Mouse (Mus musculus) megakaryocyte, embryonic 14.5 days (primary cell): Measurements from ENCODE around the gene Dnase2a. TPM values are rescaled to one million over a fixed set of nuclear protein-coding genes. Genes with fewer than 3 reads are reported as not detected.

Experiments used
- H3K27me3 ChIP-seq: replicated peaks from 2 replicates; pipeline ENCODE3; 2012; ENCODE audit warnings: inconsistent platforms
- H3K36me3 ChIP-seq: replicated peaks from 2 replicates; pipeline ENCODE3; 2012; ENCODE audit warnings: low read length, inconsistent platforms, mixed read lengths
- H3K4me1 ChIP-seq: 2 replicates; pipeline ENCODE4 v1.6.1; 2012; ENCODE audit warnings: inconsistent platforms
- H3K4me3 ChIP-seq: replicated peaks from 2 replicates; pipeline ENCODE3; 2012; ENCODE audit warnings: moderate library complexity, mild to moderate bottlenecking, inconsistent platforms
- H3K9me3 ChIP-seq: 2 replicates; pipeline ENCODE4 v1.6.1; 2012; ENCODE audit warnings: inconsistent platforms
- FLI1 ChIP-seq: IDR thresholded peaks from 2 replicates; pipeline ENCODE4 v1.6.1; 2012; ENCODE audit warnings: low read length, inconsistent platforms, mixed read lengths
- GATA1 ChIP-seq: IDR thresholded peaks from 3 replicates; pipeline ENCODE4 v1.6.1; 2012; ENCODE audit warnings: mixed read lengths, low read length, inconsistent platforms, borderline replicate concordance
- polyA plus RNA-seq: library from polyadenylated mRNA; stranded (reverse); fragments of >175 nt; gene quantifications from 2 replicates; pipeline ENCODE4 v1.2.3, GENCODE M21; 2012; ENCODE audit warnings: low replicate concordance; ENCODE audit not compliant: insufficient read depth

Dnase2a gene
- polyA plus RNA-seq, 1 experiment = 13.5 TPM

- Histone ChIP-seq H3K36me3 (peaks cover 31% of the 10 kb centered on the region), H3K4me3 (peak overlapping the region; percentile 69), H3K4me1 (peaks cover 74% of the 10 kb centered on the region)
Observed at GRCm38 (mm10) chr8:84967532-84968304, 59.4 kb downstream of the Dnase2a start.

GRCm38 (mm10) chr8:84968650-84969049, 60.3 kb downstream of the Dnase2a start:
- H3K9me3 ChIP-seq = no peaks in the 10 kb centered on the region
- peaks cover 83% of the 10 kb centered on the region for H3K4me1 ChIP-seq
- TF ChIP-seq FLI1 = no peak
- TF ChIP-seq GATA1 = no peak
- H3K36me3 ChIP-seq = peaks cover 36% of the 10 kb centered on the region
- H3K27me3 ChIP-seq = no peaks in the 10 kb centered on the region
- H3K4me3 ChIP-seq = peak overlapping the region; percentile 93

More at GRCm38 (mm10) chr8:84967532-84968304, 59.4 kb downstream of the Dnase2a start:
- no peaks in the 10 kb centered on the region for H3K9me3 ChIP-seq
- TF ChIP-seq GATA1 (no peak), FLI1 (no peak)
- no peaks in the 10 kb centered on the region for H3K27me3 ChIP-seq

DNA sequence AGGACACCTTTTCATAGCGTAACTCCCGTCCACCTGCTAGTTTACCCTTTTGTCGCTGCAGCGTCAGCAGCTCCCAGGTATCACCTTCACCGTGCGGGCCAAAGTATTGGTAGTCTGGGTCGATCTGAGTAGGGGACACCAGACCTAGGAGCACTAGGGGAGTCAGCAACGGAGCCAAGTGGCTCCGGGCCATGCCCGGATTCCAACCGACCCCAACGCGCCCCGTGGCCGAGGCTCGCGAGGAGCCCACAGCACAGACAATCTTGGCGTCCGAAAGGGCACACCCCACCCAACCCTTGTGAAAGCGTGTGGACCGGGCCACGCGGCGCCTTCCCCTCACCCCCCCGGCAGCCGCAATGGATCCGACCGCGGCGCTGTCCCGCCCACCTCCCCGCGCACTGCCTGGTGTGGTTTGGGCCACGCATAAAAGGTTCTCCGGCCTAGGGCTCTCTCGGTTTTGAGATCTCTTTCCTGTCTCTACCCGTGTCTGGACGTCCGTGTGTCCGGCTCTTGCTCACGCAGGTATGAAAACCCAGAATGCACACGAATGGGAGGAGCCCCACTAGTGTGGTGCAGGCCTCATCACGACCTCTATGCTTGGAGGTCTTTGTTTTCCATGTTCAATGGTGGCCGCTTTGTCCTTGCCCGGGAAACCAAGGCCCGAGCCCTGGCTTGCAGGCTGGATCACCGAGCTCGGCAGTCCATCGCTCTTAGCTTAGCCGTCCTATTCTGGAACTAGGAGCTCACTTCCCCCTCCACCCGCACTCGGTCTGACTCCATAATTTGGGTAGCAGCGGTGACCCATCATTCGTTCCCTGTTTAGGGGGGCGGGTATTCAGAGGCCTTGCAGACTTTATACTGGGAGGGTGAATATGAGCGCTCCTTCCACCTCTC, 61.1 kb downstream of the Dnase2a start, which contains the start of the genes Gm49661, Prdx2 and Rnaseh2a:
Gm49661 (minus strand) TSS at position 193 of the 894 bp plus-strand sequence.
Prdx2 (plus strand) TSS at position 347 of the 894 bp plus-strand sequence.
Rnaseh2a (minus strand) TSS at position 527 of the 894 bp plus-strand sequence.
- TF ChIP-seq FLI1 (no peak), GATA1 (no peak)
- H3K4me3 ChIP-seq = peak within 1 kb of the TSS; percentile 93
- H3K4me1 ChIP-seq = peaks cover 90% of the 10 kb centered on the region
- H3K36me3 ChIP-seq = peaks cover 37% of the 10 kb centered on the region
- no peaks in the 10 kb centered on the region for H3K27me3 ChIP-seq
- no peaks in the 10 kb centered on the region for H3K9me3 ChIP-seq

GRCm38 (mm10) chr8:84970135-84970790, 61.9 kb downstream of the Dnase2a start:
- H3K9me3 ChIP-seq = no peaks in the 10 kb centered on the region
- peaks cover 37% of the 10 kb centered on the region for H3K36me3 ChIP-seq
- peak overlapping the region; percentile 93 for H3K4me3 ChIP-seq
- peaks cover 90% of the 10 kb centered on the region for H3K4me1 ChIP-seq
- no peak for TF ChIP-seq FLI1
- TF ChIP-seq GATA1 = no peak
- H3K27me3 ChIP-seq = no peaks in the 10 kb centered on the region

GRCm38 (mm10) chr8:84970913-84971312, 62.6 kb downstream of the Dnase2a start:
- no peak for TF ChIP-seq FLI1
- no peak for TF ChIP-seq GATA1
- H3K4me1 ChIP-seq = peaks cover 89% of the 10 kb centered on the region
- peak overlapping the region; percentile 93 for H3K4me3 ChIP-seq
- no peaks in the 10 kb centered on the region for H3K27me3 ChIP-seq
- H3K9me3 ChIP-seq = no peaks in the 10 kb centered on the region
- peaks cover 37% of the 10 kb centered on the region for H3K36me3 ChIP-seq

Other genes starting within 250 kb of the Dnase2a start
- gene Ier2, start 245.7 kb upstream of the Dnase2a start, polyA plus RNA-seq = 106 and 333 TPM in 2 replicates
- gene Trmt1, start 222.3 kb upstream of the Dnase2a start, polyA plus RNA-seq = 107 and 120 TPM in 2 replicates
- 144 and 266 TPM in 2 replicates for gene Nacc1, start 220.7 kb upstream of the Dnase2a start, polyA plus RNA-seq
- gene Lyl1, start 207.1 kb upstream of the Dnase2a start, polyA plus RNA-seq = 347 and 510 TPM in 2 replicates
- gene G430095P16Rik, start 185.6 kb upstream of the Dnase2a start, polyA plus RNA-seq = 2.7 and 19.7 TPM in 2 replicates
- 18.4 and 27.4 TPM in 2 replicates for gene Nfix, start 108.2 kb upstream of the Dnase2a start, polyA plus RNA-seq
- gene Dand5, start 85.7 kb upstream of the Dnase2a start, polyA plus RNA-seq = 3.1 TPM in 1 of 2 replicates, not detected in the other
- gene Gadd45gip1, start 77.0 kb upstream of the Dnase2a start, polyA plus RNA-seq = 37.4 and 49.3 TPM in 2 replicates
- 338 and 623 TPM in 2 replicates for gene Rad23a, start 67.9 kb upstream of the Dnase2a start, polyA plus RNA-seq
- 235 and 510 TPM in 2 replicates for gene Calr, start 61.6 kb upstream of the Dnase2a start, polyA plus RNA-seq
- gene Farsa, start 51.6 kb upstream of the Dnase2a start, polyA plus RNA-seq = 30.7 and 64.8 TPM in 2 replicates
- gene Syce2, start 36.4 kb upstream of the Dnase2a start, polyA plus RNA-seq = 24.3 and 63.0 TPM in 2 replicates
- gene Gcdh, start 14.6 kb upstream of the Dnase2a start, polyA plus RNA-seq = 13.9 and 24.1 TPM in 2 replicates
- 7.9 and 11.9 TPM in 2 replicates for gene Klf1, start 6.6 kb upstream of the Dnase2a start, polyA plus RNA-seq
- gene Mast1, start 28.8 kb downstream of the Dnase2a start, polyA plus RNA-seq = 0.20 TPM in 1 of 2 replicates, not detected in the other
- gene Rtbdn, start 38.4 kb downstream of the Dnase2a start, polyA plus RNA-seq = not detected in 2 replicates
- gene Gm49661, start 60.9 kb downstream of the Dnase2a start, polyA plus RNA-seq = not detected in 2 replicates
- gene Prdx2, start 61.0 kb downstream of the Dnase2a start, polyA plus RNA-seq = 68.6 and 73.1 TPM in 2 replicates
- gene Rnaseh2a, start 61.2 kb downstream of the Dnase2a start, polyA plus RNA-seq = 248 and 286 TPM in 2 replicates
- gene Junb, start 70.2 kb downstream of the Dnase2a start, polyA plus RNA-seq = 743 and 797 TPM in 2 replicates
- gene Hook2, start 82.0 kb downstream of the Dnase2a start, polyA plus RNA-seq = 7.3 and 8.9 TPM in 2 replicates
- 0.27 TPM in 1 of 2 replicates, not detected in the other for gene Best2, start 106.0 kb downstream of the Dnase2a start, polyA plus RNA-seq
- gene Asna1, start 116.7 kb downstream of the Dnase2a start, polyA plus RNA-seq = 103 and 181 TPM in 2 replicates
- gene Trir, start 118.3 kb downstream of the Dnase2a start, polyA plus RNA-seq = 123 and 539 TPM in 2 replicates
- 5.1 and 5.3 TPM in 2 replicates for gene Tnpo2, start 128.4 kb downstream of the Dnase2a start, polyA plus RNA-seq
- gene Fbxw9, start 151.5 kb downstream of the Dnase2a start, polyA plus RNA-seq = 14.6 and 15.5 TPM in 2 replicates
- gene Gm5741, start 159.4 kb downstream of the Dnase2a start, polyA plus RNA-seq = 8.7 TPM in 1 of 2 replicates, not detected in the other
- 43.5 and 103 TPM in 2 replicates for gene Dhps, start 163.2 kb downstream of the Dnase2a start, polyA plus RNA-seq
- 8.8 and 10.6 TPM in 2 replicates for gene Wdr83os, start 172.2 kb downstream of the Dnase2a start, polyA plus RNA-seq
- 19.7 TPM in 1 of 2 replicates, not detected in the other for gene Wdr83, start 172.7 kb downstream of the Dnase2a start, polyA plus RNA-seq
- 3.8 and 26.4 TPM in 2 replicates for gene Man2b1, start 174.7 kb downstream of the Dnase2a start, polyA plus RNA-seq
- gene Zfp791, start 214.5 kb downstream of the Dnase2a start, polyA plus RNA-seq = not detected in 2 replicates
- gene Cks1brt, start 243.4 kb downstream of the Dnase2a start, polyA plus RNA-seq = not detected in 2 replicates